Mouse (Mus musculus) gastrocnemius, adult 8-10 months (tissue): ENCODE results near the gene Zfp503. TPM values are rescaled to one million over a fixed set of nuclear protein-coding genes. Genes with fewer than 3 reads are reported as not detected.

Experiments used
- DNase-seq, 2 experiments: peaks; one replicate each; pipeline ENCODE4 v3.0.0; 2022; ENCODE audit warnings: low spot score in 2 of 2
- total RNA-seq, 4 experiments: library from RNA; stranded (reverse); gene quantifications; 2 replicates each; pipeline ENCODE4 v1.2.4; 2022

Gene Zfp503
- total RNA-seq, 4 experiments from 2014 or later, result 5.8 to 17.2 (median 10.4) TPM

- no peak for DNase-seq
Measured at GRCm38 (mm10) chr14:21993251-21994060, 4.1 kb upstream of the Zfp503 start.

GRCm38 (mm10) chr14:21992321-21992885, 3.0 kb upstream of the Zfp503 start:
- no peak for DNase-seq

- DNase-seq, result no peak
Measured at GRCm38 (mm10) chr14:21991856-21992255, 2.5 kb upstream of the Zfp503 start.

- DNase-seq, result peak; percentile 34 to 49
Measured at GRCm38 (mm10) chr14:21991251-21991780, 1.9 kb upstream of the Zfp503 start.

GRCm38 (mm10) chr14:21990321-21991021, 1.1 kb upstream of the Zfp503 start:
- no peak for DNase-seq

- DNase-seq, result peak; percentile 25 to 34
Measured at GRCm38 (mm10) chr14:21988577-21989290, 667 bp downstream of the Zfp503 start.

GRCm38 (mm10) chr14:21987660-21988576, 1.5 kb downstream of the Zfp503 start:
- DNase-seq, result peak; percentile 94 to 98

- DNase-seq, result no peak
Measured at GRCm38 (mm10) chr14:21986733-21987659, 2.4 kb downstream of the Zfp503 start.

- peak; percentile 79 to 86 for DNase-seq
Measured at GRCm38 (mm10) chr14:21985981-21986732, 3.2 kb downstream of the Zfp503 start.

GRCm38 (mm10) chr14:21985426-21985931, 3.9 kb downstream of the Zfp503 start:
- DNase-seq, result peak in 1 of 2 experiments; percentile 36

- DNase-seq, result peak in 1 of 2 experiments; percentile 17
Measured at GRCm38 (mm10) chr14:21984757-21985425, 4.5 kb downstream of the Zfp503 start.

GRCm38 (mm10) chr14:21983950-21984730, 5.3 kb downstream of the Zfp503 start:
- DNase-seq, result no peak

GRCm38 (mm10) chr14:21983311-21983949, 6.0 kb downstream of the Zfp503 start:
- no peak for DNase-seq

- DNase-seq, result peak in 1 of 2 experiments; percentile 26
Measured at GRCm38 (mm10) chr14:21982592-21983310, 6.7 kb downstream of the Zfp503 start.

GRCm38 (mm10) chr14:21982096-21982591, 7.3 kb downstream of the Zfp503 start:
- DNase-seq, result peak; percentile 21 to 26
